Mouse (Mus musculus) layer of hippocampus, adult 8-10 months (tissue): ENCODE measurements at regions not wholly inside any gene's neighbourhood (a gene's known extent, or its start where the extent isn't known, plus 50 kb on each side); places are given as distances from the start of the nearest gene placed in this dataset.
A peak's percentile ranks its signal among the peaks of the same experiment; 100 is the strongest.

ENCODE experiments used
- DNase-seq, 2 experiments: peaks; one replicate each; pipeline ENCODE4 v3.0.0; 2022; ENCODE audit warnings: low spot score in 2 of 2

GRCm38 (mm10) chr2:43005686-43006085 lies 352.3 kb upstream of the Lrp1b start:
- DNase-seq, result no peak

GRCm38 (mm10) chr2:42991046-42991445 lies 337.6 kb upstream of the Lrp1b start:
- DNase-seq, result no peak

- DNase-seq, result peak; percentile 62 to 67
Measured at GRCm38 (mm10) chr2:42968741-42969140, 315.3 kb upstream of the Lrp1b start.
